ENCODE assay signal across 8 mouse cellular contexts in genomic region chr8:15729075-15729474, GRCm38 (mm10).
DNase-seq lines count a peak whose midpoint lies in the region; ATAC-seq lines count a peak whose summit lies in the region.

No protein-coding gene starts in this region.

- WGBS in hindbrain, embryonic 11.5 days, result 10% methylated on average over 1 of the region's 1 CpGs
- WGBS in hindbrain, embryonic 16.5 days, result 5% methylated on average over 1 of the region's 1 CpGs
- 5% methylated on average over 1 of the region's 1 CpGs for WGBS in forebrain, embryonic 16.5 days
- WGBS in kidney, embryonic 16.5 days, result 0% methylated on average over 1 of the region's 1 CpGs
- WGBS in limb, embryonic 11.5 days, result 18% methylated on average over 1 of the region's 1 CpGs

- H3K4me3 ChIP-seq in hindbrain, embryonic 11.5 days (ENCODE audit: low read depth, low read length), result no peak overlapping the region
- H3K4me3 ChIP-seq in hindbrain, embryonic 16.5 days (ENCODE audit: low read length), result no peak overlapping the region
- no peak overlapping the region for H3K4me3 ChIP-seq in forebrain, embryonic 16.5 days (replicated peaks; ENCODE audit: low read length)
- no peak overlapping the region for H3K4me3 ChIP-seq in kidney, embryonic 16.5 days (ENCODE audit: low read length)
- H3K4me3 ChIP-seq in limb, embryonic 11.5 days (ENCODE audit: low read depth, low read length), result no peak overlapping the region

- no peak for ATAC-seq in hindbrain, embryonic 11.5 days (ENCODE audit: low FRiP score)
- ATAC-seq in hindbrain, embryonic 16.5 days, result no peak
- 0 out of 2 replicates have a peak, but pooled peaks have one; percentile 54 for ATAC-seq in cerebellum, adult (ENCODE audit: insufficient number of reproducible peaks, low FRiP score, low TSS enrichment)
- peak; percentile 61; the same call in 1 of the 2 replicates for ATAC-seq in forebrain, embryonic 16.5 days
- ATAC-seq in kidney, embryonic 16.5 days (ENCODE audit: low FRiP score, low TSS enrichment), result peak; percentile 70; the same call in 1 of the 2 replicates
- no peak for ATAC-seq in limb, embryonic 11.5 days (ENCODE audit: insufficient number of reproducible peaks, low FRiP score, low TSS enrichment, low read depth)

- no peak overlapping the region for H3K4me2 ChIP-seq in hindbrain, embryonic 11.5 days (replicated peaks; ENCODE audit: low read depth, low read length)
- H3K4me2 ChIP-seq in hindbrain, embryonic 16.5 days (ENCODE audit: low read length), result no peak overlapping the region
- no peak overlapping the region for H3K4me2 ChIP-seq in forebrain, embryonic 16.5 days (ENCODE audit: low read length)
- H3K4me2 ChIP-seq in kidney, embryonic 16.5 days (replicated peaks; ENCODE audit: low read depth, low read length), result no peak overlapping the region
- no peak overlapping the region for H3K4me2 ChIP-seq in limb, embryonic 11.5 days (ENCODE audit: low read depth, severe bottlenecking)

- no peaks in the 10 kb centered on the region for H3K36me3 ChIP-seq in hindbrain, embryonic 11.5 days (ENCODE audit: control insufficient read depth, insufficient read depth, low read length)
- H3K36me3 ChIP-seq in hindbrain, embryonic 16.5 days (ENCODE audit: control insufficient read depth, insufficient read depth, low read length), result no peaks in the 10 kb centered on the region
- no peaks in the 10 kb centered on the region for H3K36me3 ChIP-seq in forebrain, embryonic 16.5 days (ENCODE audit: control insufficient read depth, insufficient read depth)
- H3K36me3 ChIP-seq in kidney, embryonic 16.5 days (ENCODE audit: insufficient read depth, low read length), result no peaks in the 10 kb centered on the region
- H3K36me3 ChIP-seq in limb, embryonic 11.5 days (ENCODE audit: control insufficient read depth, insufficient read depth, low read length), result no peaks in the 10 kb centered on the region

- H3K27ac ChIP-seq in hindbrain, embryonic 11.5 days (ENCODE audit: low read depth, low read length), result no peak overlapping the region
- H3K27ac ChIP-seq in hindbrain, embryonic 16.5 days (ENCODE audit: low read depth, low read length), result no peak overlapping the region
- H3K27ac ChIP-seq in forebrain, embryonic 16.5 days (ENCODE audit: low read length), result no peak overlapping the region
- H3K27ac ChIP-seq in kidney, embryonic 16.5 days (ENCODE audit: low read length), result no peak overlapping the region
- H3K27ac ChIP-seq in limb, embryonic 11.5 days (replicated peaks; ENCODE audit: low read depth, low read length), result no peak overlapping the region

- DNase-seq in hindbrain, embryonic 11.5 days (ENCODE audit: low spot score), result peak; percentile 62
- peak; percentile 60 for DNase-seq in limb, embryonic 11.5 days (ENCODE audit: low spot score)
- DNase-seq in right cerebral cortex, adult 18-20 months, result peak; percentile 66
- DNase-seq in spleen, adult 18-20 months, result no peak

- H3K4me1 ChIP-seq in hindbrain, embryonic 11.5 days (replicated peaks; ENCODE audit: control insufficient read depth, insufficient read depth, low read length), result no peaks in the 10 kb centered on the region
- H3K4me1 ChIP-seq in hindbrain, embryonic 16.5 days (ENCODE audit: control insufficient read depth, insufficient read depth, low read depth, low read length), result no peaks in the 10 kb centered on the region
- no peaks in the 10 kb centered on the region for H3K4me1 ChIP-seq in forebrain, embryonic 16.5 days (replicated peaks; ENCODE audit: control insufficient read depth, insufficient read depth, low read length)
- H3K4me1 ChIP-seq in kidney, embryonic 16.5 days (ENCODE audit: insufficient read depth, low read length), result no peaks in the 10 kb centered on the region
- H3K4me1 ChIP-seq in limb, embryonic 11.5 days (ENCODE audit: control insufficient read depth, insufficient read depth, low read length), result no peaks in the 10 kb centered on the region

- no peak overlapping the region for H3K9ac ChIP-seq in hindbrain, embryonic 11.5 days (ENCODE audit: low read depth, low read length)
- no peak overlapping the region for H3K9ac ChIP-seq in hindbrain, embryonic 16.5 days (ENCODE audit: low read depth, low read length)
- H3K9ac ChIP-seq in forebrain, embryonic 16.5 days (replicated peaks; ENCODE audit: low read depth, low read length), result no peak overlapping the region
- H3K9ac ChIP-seq in kidney, embryonic 16.5 days (replicated peaks; ENCODE audit: low read length), result no peak overlapping the region
- no peak overlapping the region for H3K9ac ChIP-seq in limb, embryonic 11.5 days (ENCODE audit: low read length)

- H3K27me3 ChIP-seq in hindbrain, embryonic 11.5 days (ENCODE audit: control insufficient read depth, insufficient read depth, low read length), result no peaks in the 10 kb centered on the region
- no peaks in the 10 kb centered on the region for H3K27me3 ChIP-seq in hindbrain, embryonic 16.5 days (replicated peaks; ENCODE audit: control insufficient read depth, insufficient read depth, low read length)
- H3K27me3 ChIP-seq in forebrain, embryonic 16.5 days (replicated peaks; ENCODE audit: control insufficient read depth, insufficient read depth, low read length), result no peaks in the 10 kb centered on the region
- H3K27me3 ChIP-seq in kidney, embryonic 16.5 days (ENCODE audit: insufficient read depth, low read length), result no peaks in the 10 kb centered on the region
- H3K27me3 ChIP-seq in limb, embryonic 11.5 days (ENCODE audit: control insufficient read depth, insufficient read depth, low read length), result no peaks in the 10 kb centered on the region

- no peaks in the 10 kb centered on the region for H3K9me3 ChIP-seq in hindbrain, embryonic 11.5 days (ENCODE audit: control insufficient read depth, low read length)
- H3K9me3 ChIP-seq in hindbrain, embryonic 16.5 days (ENCODE audit: control insufficient read depth, low read length), result no peaks in the 10 kb centered on the region
- no peaks in the 10 kb centered on the region for H3K9me3 ChIP-seq in forebrain, embryonic 16.5 days (ENCODE audit: control insufficient read depth, low read length)
- no peaks in the 10 kb centered on the region for H3K9me3 ChIP-seq in kidney, embryonic 16.5 days (ENCODE audit: low read length)
- H3K9me3 ChIP-seq in limb, embryonic 11.5 days (ENCODE audit: control insufficient read depth, low read length), result no peaks in the 10 kb centered on the region

Comparison
In these comparisons a context has a peak if more than half of its experiments do, and no peak if none do; other contexts are left out.
1. ATAC-seq: peak in cerebellum, adult (single experiment), forebrain, embryonic 16.5 days (single experiment) and kidney, embryonic 16.5 days (single experiment); none in hindbrain, embryonic 11.5 days (single experiment), hindbrain, embryonic 16.5 days (single experiment) and limb, embryonic 11.5 days (single experiment).
2. DNase-seq: peak in hindbrain, embryonic 11.5 days (single experiment), limb, embryonic 11.5 days (single experiment) and right cerebral cortex, adult 18-20 months (single experiment); none in spleen, adult 18-20 months (0 of 2).